Mouse (Mus musculus): ENCODE measurements around the gene Olfr1028. TPM values are rescaled to one million over a fixed set of nuclear protein-coding genes. Genes with fewer than 3 reads are reported as not detected.

The Olfr1028 gene
- under 0.01 TPM in 1 of 2 replicates, not detected in the other for polyA plus RNA-seq (2012; rRNA removed)

GRCm38 (mm10) chr2:85950137-85950536 is at the start of gene Olfr1028:
Gene Olfr1028 (plus strand): TSS chr2:85950437.

GRCm38 (mm10) chr2:85904952-85905351 is 45.3 kb upstream of the Olfr1028 start, which contains the start of gene Olfr1024:
Gene Olfr1024 (minus strand): TSS chr2:85905052.

GRCm38 (mm10) chr2:85914893-85915292 is 35.3 kb upstream of the Olfr1028 start, which contains the start of gene Olfr1025-ps1:
Gene Olfr1025-ps1 (plus strand): TSS chr2:85915193.

GRCm38 (mm10) chr2:85921258-85921657 is 29.0 kb upstream of the Olfr1028 start, which contains the start of gene Olfr1026:
Gene Olfr1026 (plus strand): TSS chr2:85921558.

GRCm38 (mm10) chr2:85973595-85973994 is 23.4 kb downstream of the Olfr1028 start, which contains the start of gene Olfr1029:
Gene Olfr1029 (plus strand): TSS chr2:85973895.

GRCm38 (mm10) chr2:85978976-85979375 is 28.7 kb downstream of the Olfr1028 start, which contains the start of gene Olfr1030:
Gene Olfr1030 (plus strand): TSS chr2:85979276.

GRCm38 (mm10) chr2:85990004-85990403 is 39.8 kb downstream of the Olfr1028 start, which contains the start of gene Olfr1031:
Gene Olfr1031 (plus strand): TSS chr2:85990304.

Other genes with a start within 250 kb of the Olfr1028 start
- not detected in 2 replicates for gene Olfr1009, start 235.0 kb upstream of the Olfr1028 start, polyA plus RNA-seq (2012; rRNA removed)
- gene Olfr1012, start 187.7 kb upstream of the Olfr1028 start, polyA plus RNA-seq (2012; rRNA removed), result not detected in 2 replicates
- not detected in 2 replicates for gene Olfr1013, start 183.3 kb upstream of the Olfr1028 start, polyA plus RNA-seq (2012; rRNA removed)
- not detected in 2 replicates for gene Olfr1014, start 177.7 kb upstream of the Olfr1028 start, polyA plus RNA-seq (2012; rRNA removed)
- gene Olfr1015, start 168.4 kb upstream of the Olfr1028 start, polyA plus RNA-seq (2012; rRNA removed), result not detected in 2 replicates
- gene Olfr1016, start 147.9 kb upstream of the Olfr1028 start, polyA plus RNA-seq (2012; rRNA removed), result not detected in 2 replicates
- gene Olfr1018, start 132.0 kb upstream of the Olfr1028 start, polyA plus RNA-seq (2012; rRNA removed), result not detected in 2 replicates
- gene Olfr1019, start 105.0 kb upstream of the Olfr1028 start, polyA plus RNA-seq (2012; rRNA removed), result not detected in 2 replicates
- not detected in 2 replicates for gene Olfr1020, start 103.4 kb upstream of the Olfr1028 start, polyA plus RNA-seq (2012; rRNA removed)
- not detected in 2 replicates for gene Olfr1022, start 81.8 kb upstream of the Olfr1028 start, polyA plus RNA-seq (2012; rRNA removed)
- not detected in 2 replicates for gene Olfr1023, start 64.8 kb upstream of the Olfr1028 start, polyA plus RNA-seq (2012; rRNA removed)
- gene Olfr1024, start 45.4 kb upstream of the Olfr1028 start, polyA plus RNA-seq (2012; rRNA removed), result not detected in 2 replicates
- gene Olfr1025-ps1, start 35.2 kb upstream of the Olfr1028 start, polyA plus RNA-seq (2012; rRNA removed), result not detected in 2 replicates
- gene Olfr1026, start 28.9 kb upstream of the Olfr1028 start, polyA plus RNA-seq (2012; rRNA removed), result not detected in 2 replicates
- gene Olfr1029, start 23.5 kb downstream of the Olfr1028 start, polyA plus RNA-seq (2012; rRNA removed), result not detected in 2 replicates
- not detected in 2 replicates for gene Olfr1030, start 28.8 kb downstream of the Olfr1028 start, polyA plus RNA-seq (2012; rRNA removed)
- gene Olfr1031, start 39.9 kb downstream of the Olfr1028 start, polyA plus RNA-seq (2012; rRNA removed), result not detected in 2 replicates
- gene Olfr1032, start 55.1 kb downstream of the Olfr1028 start, polyA plus RNA-seq (2012; rRNA removed), result not detected in 2 replicates
- gene Olfr1033, start 70.2 kb downstream of the Olfr1028 start, polyA plus RNA-seq (2012; rRNA removed), result 0.28 and 0.37 TPM in 2 replicates
- gene Olfr1034, start 95.4 kb downstream of the Olfr1028 start, polyA plus RNA-seq (2012; rRNA removed), result 0.06 and 0.09 TPM in 2 replicates
- gene Olfr1036, start 123.6 kb downstream of the Olfr1028 start, polyA plus RNA-seq (2012; rRNA removed), result not detected in 2 replicates
- not detected in 2 replicates for gene Olfr1037, start 136.9 kb downstream of the Olfr1028 start, polyA plus RNA-seq (2012; rRNA removed)
- not detected in 2 replicates for gene Olfr1039, start 185.5 kb downstream of the Olfr1028 start, polyA plus RNA-seq (2012; rRNA removed)
- not detected in 2 replicates for gene Olfr1040, start 196.3 kb downstream of the Olfr1028 start, polyA plus RNA-seq (2012; rRNA removed)
- not detected in 2 replicates for gene Olfr1042, start 211.4 kb downstream of the Olfr1028 start, polyA plus RNA-seq (2012; rRNA removed)
- not detected in 2 replicates for gene Olfr1043, start 217.1 kb downstream of the Olfr1028 start, polyA plus RNA-seq (2012; rRNA removed)
- not detected in 2 replicates for gene Olfr1044, start 227.4 kb downstream of the Olfr1028 start, polyA plus RNA-seq (2012; rRNA removed)
- not detected in 2 replicates for gene Olfr52, start 235.2 kb downstream of the Olfr1028 start, polyA plus RNA-seq (2012; rRNA removed)

Measured in liver, embryonic 14 days (tissue).